Mouse (Mus musculus): ENCODE measurements at regions not wholly inside any gene's neighbourhood (a gene's known extent, or its start where the extent isn't known, plus 50 kb on each side); places are given as distances from the start of the nearest gene placed in this dataset.
A peak's percentile ranks its signal among the peaks of the same experiment; 100 is the strongest.

- WGBS = 60% methylated on average over 7 of the region's 7 CpGs
- Histone ChIP-seq H3K27ac (replicated peaks) (no peak overlapping the region), H3K9me3 (no peaks in the 10 kb centered on the region), H3K27me3 (replicated peaks; ENCODE audit: low read depth, poor library complexity, severe bottlenecking) (no peaks in the 10 kb centered on the region), H3K4me1 (no peaks in the 10 kb centered on the region), H3K4me3 (no peak overlapping the region), H3K36me3 (replicated peaks) (no peaks in the 10 kb centered on the region)
- peak; percentile 16 for DNase-seq (ENCODE audit: low spot score)
These were observed 59.2 kb downstream of the Areg start for GRCm38 (mm10) chr5:91198620-91199019.

GRCm38 (mm10) chr5:91200448-91200847 lies 61.0 kb downstream of the Areg start:
- Histone ChIP-seq H3K27ac (replicated peaks) (no peak overlapping the region), H3K9me3 (no peaks in the 10 kb centered on the region), H3K27me3 (replicated peaks; ENCODE audit: low read depth, poor library complexity, severe bottlenecking) (no peaks in the 10 kb centered on the region), H3K4me3 (no peak overlapping the region), H3K4me1 (no peaks in the 10 kb centered on the region), H3K36me3 (replicated peaks) (no peaks in the 10 kb centered on the region)
- DNase-seq (ENCODE audit: low spot score) = no peak
- WGBS = 74% methylated on average over 5 of the region's 5 CpGs

GRCm38 (mm10) chr5:91204225-91205005 lies 65.0 kb downstream of the Areg start:
- H3K27ac ChIP-seq (replicated peaks) = no peak overlapping the region
- no peaks in the 10 kb centered on the region for H3K27me3 ChIP-seq (replicated peaks; ENCODE audit: low read depth, poor library complexity, severe bottlenecking)
- H3K36me3 ChIP-seq (replicated peaks) = no peaks in the 10 kb centered on the region
- DNase-seq (ENCODE audit: low spot score) = no peak
- WGBS = 91% methylated on average over 13 of the region's 13 CpGs
- H3K4me3 ChIP-seq = no peak overlapping the region
- no peaks in the 10 kb centered on the region for H3K9me3 ChIP-seq
- no peaks in the 10 kb centered on the region for H3K4me1 ChIP-seq

- DNase-seq (ENCODE audit: low spot score) = no peak
- Histone ChIP-seq H3K9me3 (no peaks in the 10 kb centered on the region), H3K4me1 (no peaks in the 10 kb centered on the region), H3K27me3 (replicated peaks; ENCODE audit: low read depth, poor library complexity, severe bottlenecking) (no peaks in the 10 kb centered on the region), H3K36me3 (replicated peaks) (no peaks in the 10 kb centered on the region), H3K4me3 (no peak overlapping the region), H3K27ac (replicated peaks) (no peak overlapping the region)
- 85% methylated on average over 3 of the region's 3 CpGs for WGBS
These were observed 66.0 kb downstream of the Areg start for GRCm38 (mm10) chr5:91205350-91205880.

GRCm38 (mm10) chr5:91206569-91207490 lies 67.4 kb downstream of the Areg start:
- Histone ChIP-seq H3K36me3 (replicated peaks) (no peaks in the 10 kb centered on the region), H3K4me1 (no peaks in the 10 kb centered on the region), H3K27ac (replicated peaks) (no peak overlapping the region), H3K4me3 (no peak overlapping the region), H3K9me3 (no peaks in the 10 kb centered on the region), H3K27me3 (replicated peaks; ENCODE audit: low read depth, poor library complexity, severe bottlenecking) (no peaks in the 10 kb centered on the region)
- WGBS = 82% methylated on average over 9 of the region's 9 CpGs
- no peak for DNase-seq (ENCODE audit: low spot score)

GRCm38 (mm10) chr5:91220174-91220573 lies 80.8 kb downstream of the Areg start:
- H3K27ac ChIP-seq (replicated peaks) = no peak overlapping the region
- H3K4me1 ChIP-seq = no peaks in the 10 kb centered on the region
- no peak for DNase-seq (ENCODE audit: low spot score)
- WGBS = 89% methylated on average over 4 of the region's 4 CpGs
- no peak overlapping the region for H3K4me3 ChIP-seq
- H3K9me3 ChIP-seq = no peaks in the 10 kb centered on the region
- no peaks in the 10 kb centered on the region for H3K36me3 ChIP-seq (replicated peaks)
- H3K27me3 ChIP-seq (replicated peaks; ENCODE audit: low read depth, poor library complexity, severe bottlenecking) = no peaks in the 10 kb centered on the region

GRCm38 (mm10) chr5:91241656-91242055 lies 102.3 kb downstream of the Areg start:
- no peak overlapping the region for H3K4me3 ChIP-seq
- DNase-seq (ENCODE audit: low spot score) = no peak
- no peaks in the 10 kb centered on the region for H3K9me3 ChIP-seq
- H3K27me3 ChIP-seq (replicated peaks; ENCODE audit: low read depth, poor library complexity, severe bottlenecking) = no peaks in the 10 kb centered on the region
- 81% methylated on average over 4 of the region's 4 CpGs for WGBS
- H3K36me3 ChIP-seq (replicated peaks) = no peaks in the 10 kb centered on the region
- no peaks in the 10 kb centered on the region for H3K4me1 ChIP-seq
- no peak overlapping the region for H3K27ac ChIP-seq (replicated peaks)

- WGBS = 94% methylated on average over 5 of the region's 5 CpGs
- Histone ChIP-seq H3K27me3 (replicated peaks; ENCODE audit: low read depth, poor library complexity, severe bottlenecking) (no peaks in the 10 kb centered on the region), H3K27ac (replicated peaks) (no peak overlapping the region), H3K4me3 (no peak overlapping the region), H3K4me1 (no peaks in the 10 kb centered on the region), H3K9me3 (no peaks in the 10 kb centered on the region), H3K36me3 (replicated peaks) (no peaks in the 10 kb centered on the region)
- DNase-seq (ENCODE audit: low spot score) = no peak
These were observed 108.0 kb downstream of the Areg start for GRCm38 (mm10) chr5:91247444-91247843.

- Histone ChIP-seq H3K9me3 (no peaks in the 10 kb centered on the region), H3K36me3 (replicated peaks) (no peaks in the 10 kb centered on the region), H3K27ac (replicated peaks) (no peak overlapping the region), H3K27me3 (replicated peaks; ENCODE audit: low read depth, poor library complexity, severe bottlenecking) (no peaks in the 10 kb centered on the region), H3K4me3 (no peak overlapping the region), H3K4me1 (no peaks in the 10 kb centered on the region)
- DNase-seq (ENCODE audit: low spot score) = no peak
These were observed 122.5 kb downstream of the Areg start for GRCm38 (mm10) chr5:91261895-91262294.

GRCm38 (mm10) chr5:91262526-91262925 lies 123.1 kb downstream of the Areg start:
- H3K4me1 ChIP-seq = no peaks in the 10 kb centered on the region
- DNase-seq (ENCODE audit: low spot score) = no peak
- WGBS = 90% methylated on average over 1 of the region's 1 CpGs
- no peak overlapping the region for H3K4me3 ChIP-seq
- no peaks in the 10 kb centered on the region for H3K27me3 ChIP-seq (replicated peaks; ENCODE audit: low read depth, poor library complexity, severe bottlenecking)
- no peak overlapping the region for H3K27ac ChIP-seq (replicated peaks)
- no peaks in the 10 kb centered on the region for H3K36me3 ChIP-seq (replicated peaks)
- H3K9me3 ChIP-seq = no peaks in the 10 kb centered on the region

GRCm38 (mm10) chr5:91270747-91271146 lies 131.3 kb downstream of the Areg start:
- Histone ChIP-seq H3K27me3 (replicated peaks; ENCODE audit: low read depth, poor library complexity, severe bottlenecking) (no peaks in the 10 kb centered on the region), H3K4me3 (no peak overlapping the region), H3K9me3 (no peaks in the 10 kb centered on the region), H3K4me1 (no peaks in the 10 kb centered on the region), H3K36me3 (replicated peaks) (no peaks in the 10 kb centered on the region), H3K27ac (replicated peaks) (no peak overlapping the region)
- 92% methylated on average over 1 of the region's 1 CpGs for WGBS
- DNase-seq (ENCODE audit: low spot score) = no peak

GRCm38 (mm10) chr5:91271416-91271815 lies 131.4 kb downstream of the Btc start:
- Histone ChIP-seq H3K36me3 (replicated peaks) (no peaks in the 10 kb centered on the region), H3K9me3 (no peaks in the 10 kb centered on the region)
- DNase-seq (ENCODE audit: low spot score) = no peak

GRCm38 (mm10) chr5:91274411-91274810 lies 128.4 kb downstream of the Btc start:
- 91% methylated on average over 3 of the region's 3 CpGs for WGBS
- no peaks in the 10 kb centered on the region for H3K27me3 ChIP-seq (replicated peaks; ENCODE audit: low read depth, poor library complexity, severe bottlenecking)
- H3K4me1 ChIP-seq = no peaks in the 10 kb centered on the region
- H3K27ac ChIP-seq (replicated peaks) = no peak overlapping the region
- no peak overlapping the region for H3K4me3 ChIP-seq
- H3K9me3 ChIP-seq = no peaks in the 10 kb centered on the region
- DNase-seq (ENCODE audit: low spot score) = no peak
- no peaks in the 10 kb centered on the region for H3K36me3 ChIP-seq (replicated peaks)

More at GRCm38 (mm10) chr5:91271416-91271815, 131.4 kb downstream of the Btc start:
- Histone ChIP-seq H3K27me3 (replicated peaks; ENCODE audit: low read depth, poor library complexity, severe bottlenecking) (no peaks in the 10 kb centered on the region), H3K27ac (replicated peaks) (no peak overlapping the region), H3K4me1 (no peaks in the 10 kb centered on the region), H3K4me3 (no peak overlapping the region)
